Mouse (Mus musculus) ES-E14 (cell line): ENCODE data around the gene Ccr2. TPM values are rescaled to one million over a fixed set of nuclear protein-coding genes. Genes with fewer than 3 reads are reported as not detected.
"Not testable (repeated sequence)": the region's sequence is repeated elsewhere in the genome, so short reads cannot be mapped to it uniquely, and the experiment has no call there.

Source experiments
- DNase-seq: peaks from one replicate; pipeline ENCODE4 v3.0.0-alpha.2; 2013; ENCODE audit warnings: low read depth, low spot score
- H3K27ac ChIP-seq: 2 replicates; pipeline ENCODE4 v1.5.1; 2012; ENCODE audit warnings: low read depth, mild to moderate bottlenecking, low read length, moderate library complexity, mixed read lengths; ENCODE audit not compliant: poor library complexity, insufficient read depth, severe bottlenecking
- H3K36me3 ChIP-seq: 2 replicates; pipeline ENCODE4 v1.6.1; 2012; ENCODE audit warnings: mild to moderate bottlenecking, low read length, moderate library complexity, mixed read lengths; ENCODE audit not compliant: control insufficient read depth, poor library complexity, insufficient read depth, severe bottlenecking
- H3K4me1 ChIP-seq, 2 experiments: fragments of 150-350 bp in 1 of 2; sonication (generic) in 1 of 2; 2 replicates each; pipeline ENCODE4 v1.6.1; 2012; ENCODE audit warnings: low read length in 2 of 2, mild to moderate bottlenecking in 1 of 2, mixed read lengths in 1 of 2; ENCODE audit not compliant: control insufficient read depth in 2 of 2, insufficient read depth in 2 of 2, poor library complexity in 1 of 2
- H3K4me3 ChIP-seq, 2 experiments: fragments of 150-350 bp in 1 of 2; sonication (generic) in 1 of 2; 2 replicates each; pipeline ENCODE4 v1.5.1; 2012; ENCODE audit warnings: low read length in 2 of 2, low read depth in 1 of 2, mild to moderate bottlenecking in 1 of 2, mixed read lengths in 1 of 2; ENCODE audit not compliant: insufficient read depth in 1 of 2, poor library complexity in 1 of 2, severe bottlenecking in 1 of 2
- H3K9ac ChIP-seq: 2 replicates; pipeline ENCODE4 v1.6.1; 2012; ENCODE audit warnings: low read depth, mild to moderate bottlenecking, low read length, mixed read lengths; ENCODE audit not compliant: poor library complexity, insufficient read depth, severe bottlenecking
- H3K9me3 ChIP-seq: fragments of 150-350 bp; sonication (generic); 2 replicates; pipeline ENCODE4 v1.6.1; 2012; ENCODE audit warnings: low read depth, mild to moderate bottlenecking, low read length; ENCODE audit not compliant: control insufficient read depth, insufficient read depth
- CHD2 ChIP-seq: IDR thresholded peaks from 2 replicates; pipeline ENCODE4 v1.6.1; 2014; ENCODE audit warnings: mild to moderate bottlenecking, low read depth, low read length, inconsistent platforms
- HCFC1 ChIP-seq: IDR thresholded peaks from 2 replicates; pipeline ENCODE4 v1.6.1; 2012; ENCODE audit warnings: low read length, inconsistent platforms, borderline replicate concordance; ENCODE audit not compliant: insufficient read depth
- MAFK ChIP-seq: IDR thresholded peaks from 2 replicates; pipeline ENCODE4 v1.6.1; 2014; ENCODE audit warnings: mild to moderate bottlenecking, low read depth, low read length, inconsistent platforms; ENCODE audit not compliant: insufficient read depth
- ZC3H11A ChIP-seq: IDR thresholded peaks from 2 replicates; pipeline ENCODE4 v1.6.1; 2012; ENCODE audit warnings: low read depth, mild to moderate bottlenecking, inconsistent platforms, low read length, borderline replicate concordance
- ZNF384 ChIP-seq: IDR thresholded peaks from 2 replicates; pipeline ENCODE4 v1.6.1; 2012; ENCODE audit warnings: low read depth, low read length, inconsistent platforms
- in situ Hi-C, 2 experiments: fragments of 600-800 bp; cut with MboI; formaldehyde crosslinking; loops; one replicate each; pipeline ENCODE4 v1.15.1; 2025; ENCODE audit warnings: low sequenced_read_pairs in 2 of 2, inconsistent platforms in 1 of 2; ENCODE audit not compliant: unreplicated experiment in 2 of 2
- total RNA-seq: library from RNA; depleted of rRNA; stranded (reverse); fragments of 300-350 nt; gene quantifications from 2 replicates; pipeline ENCODE4 v1.2.3, GENCODE M21; 2012

Ccr2 gene
- total RNA-seq, 1 experiment: not detected

DNA sequence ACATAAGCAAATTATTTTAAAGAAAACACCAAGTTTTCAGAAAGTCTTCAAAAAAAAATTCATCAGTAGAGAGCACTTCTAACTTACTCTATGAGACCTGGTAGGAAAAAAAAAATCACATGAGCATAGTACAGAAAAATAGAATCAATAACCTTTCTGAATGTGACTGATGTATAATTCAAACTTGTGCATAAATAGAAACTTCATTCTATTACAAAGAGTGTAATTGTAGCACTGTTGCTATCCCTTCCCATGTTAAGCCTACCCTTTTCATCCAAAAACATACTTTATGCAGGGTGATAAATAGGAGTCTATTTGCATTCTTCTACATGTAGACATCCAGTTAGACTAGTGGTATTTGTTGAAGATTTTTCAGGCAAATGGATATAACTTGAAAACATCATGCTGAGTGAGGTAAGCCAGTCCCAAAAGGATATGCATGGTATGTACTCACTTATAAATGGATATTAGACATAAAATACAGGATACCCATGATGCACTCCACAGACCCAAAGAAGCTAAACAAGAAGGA lies 35.1 kb upstream of the Ccr2 start:
- H3K4me3 ChIP-seq: no peak overlapping the region
- in situ Hi-C loops: no loop called here
- H3K9me3 ChIP-seq: no peaks in the 10 kb centered on the region

DNA sequence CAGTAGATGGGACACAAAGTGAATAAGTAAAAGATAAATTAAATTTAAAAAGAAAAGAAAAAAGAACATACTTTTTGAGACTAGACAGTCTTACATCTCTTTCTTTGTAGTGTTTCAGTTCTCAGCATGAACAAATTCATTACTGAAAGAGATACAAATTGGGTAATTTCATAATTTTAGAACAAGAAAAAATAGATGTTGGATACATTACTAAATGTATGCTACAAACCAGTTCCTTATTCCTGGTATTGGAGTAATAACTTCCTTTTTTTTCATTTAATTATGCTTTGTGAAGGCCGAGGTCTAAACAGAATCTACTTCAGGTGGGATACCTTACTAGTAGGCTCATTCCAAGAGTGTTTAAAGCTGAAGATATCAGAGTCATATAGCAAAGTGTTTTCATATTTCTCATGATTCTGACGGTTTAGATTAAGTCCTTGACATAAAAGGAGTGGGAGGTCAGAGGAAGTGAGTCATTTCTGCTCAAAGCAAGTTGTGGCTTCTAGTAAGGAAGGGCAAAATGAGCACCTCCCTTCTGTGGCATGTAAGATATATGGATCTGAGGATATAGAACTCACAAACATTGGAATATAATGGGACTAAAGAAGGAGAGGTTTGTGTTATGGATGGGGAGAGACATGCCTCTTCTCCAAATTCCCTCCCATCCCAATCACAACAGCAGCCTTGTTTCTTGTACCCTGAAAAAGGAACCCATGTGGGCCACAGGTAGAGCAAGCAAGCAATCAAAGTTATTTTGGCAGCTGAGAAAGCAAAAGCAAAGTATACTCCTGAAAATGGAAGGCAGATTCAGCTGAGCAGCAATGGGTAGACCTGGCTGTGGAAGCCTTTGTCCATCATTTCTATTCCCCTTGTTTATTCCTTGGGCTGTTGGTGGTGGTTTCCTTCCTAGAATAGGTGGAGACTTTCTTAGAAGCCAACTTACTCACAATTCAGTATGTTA lies 33.4 kb upstream of the Ccr2 start:
- TF ChIP-seq CHD2 (no peak), HCFC1 (no peak), ZNF384 (no peak), ZC3H11A (no peak), MAFK (no peak)
- Histone ChIP-seq H3K9me3 (no peaks in the 10 kb centered on the region), H3K27ac (no peak overlapping the region), H3K36me3 (no peaks in the 10 kb centered on the region), H3K4me1 (no peaks in the 10 kb centered on the region), H3K4me3 (no peak overlapping the region), H3K9ac (no peak overlapping the region)
- in situ Hi-C loops: no loop called here
- DNase-seq: no peak

More for the DNA sequence above, 35.1 kb upstream of the Ccr2 start:
- no peaks in the 10 kb centered on the region for H3K4me1 ChIP-seq
- H3K27ac ChIP-seq: no peak overlapping the region
- no peak overlapping the region for H3K9ac ChIP-seq
- no peak for DNase-seq
- no peak for TF ChIP-seq ZNF384
- no peak for TF ChIP-seq CHD2
- no peak for TF ChIP-seq ZC3H11A
- TF ChIP-seq MAFK: no peak
- TF ChIP-seq HCFC1: no peak
- H3K36me3 ChIP-seq: no peaks in the 10 kb centered on the region

DNA sequence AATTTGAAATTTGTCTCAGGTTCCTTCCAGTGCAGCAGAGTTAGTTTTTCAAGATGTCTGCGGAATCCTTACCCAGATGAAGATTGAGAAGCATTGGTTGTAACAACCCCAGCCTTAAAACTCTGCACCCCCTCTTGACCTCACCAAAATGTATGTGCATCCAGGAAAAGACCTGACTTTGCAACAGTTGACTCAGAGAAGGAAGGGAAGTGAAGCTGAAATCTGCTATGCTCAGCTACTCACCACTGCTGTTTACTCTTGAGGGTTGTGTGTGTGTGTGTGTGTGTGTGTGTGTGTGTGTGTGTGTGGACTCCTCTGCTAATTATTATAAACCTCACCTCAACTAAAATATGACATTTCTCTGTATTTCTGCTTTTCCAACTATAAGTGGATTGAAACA lies 30.2 kb upstream of the Ccr2 start:
- Histone ChIP-seq H3K4me1 (no peaks in the 10 kb centered on the region), H3K27ac (no peak overlapping the region), H3K9me3 (no peaks in the 10 kb centered on the region), H3K36me3 (no peaks in the 10 kb centered on the region), H3K4me3 (no peak overlapping the region), H3K9ac (no peak overlapping the region)
- TF ChIP-seq ZC3H11A (no peak), HCFC1 (no peak), ZNF384 (no peak), MAFK (no peak), CHD2 (no peak)
- in situ Hi-C loops: no loop called here
- no peak for DNase-seq

DNA sequence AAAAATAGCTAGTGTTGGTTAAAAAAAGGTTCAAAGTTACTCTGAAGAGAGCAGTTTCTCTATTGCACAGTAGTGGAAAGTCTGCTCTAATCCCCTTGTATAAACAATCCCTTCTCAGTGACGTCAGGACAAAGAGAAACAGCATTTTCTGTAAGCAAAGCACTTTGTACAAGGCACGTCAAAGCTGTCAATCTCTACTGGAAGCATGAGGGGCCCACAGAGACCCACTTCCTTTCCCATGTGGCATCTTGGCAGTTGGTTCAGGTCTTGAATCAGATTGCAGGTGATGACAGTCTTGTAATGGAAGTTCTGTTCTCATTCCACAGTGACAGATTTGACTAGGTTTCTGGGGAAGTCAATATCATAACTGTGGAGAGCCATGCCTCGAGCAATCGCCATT lies 21.9 kb upstream of the Ccr2 start:
- Histone ChIP-seq H3K4me3 (no peak overlapping the region), H3K4me1 (no peaks in the 10 kb centered on the region), H3K9ac (no peak overlapping the region), H3K9me3 (no peaks in the 10 kb centered on the region), H3K36me3 (no peaks in the 10 kb centered on the region), H3K27ac (no peak overlapping the region)
- TF ChIP-seq ZC3H11A (no peak), MAFK (no peak), HCFC1 (no peak), ZNF384 (no peak), CHD2 (no peak)
- no peak for DNase-seq
- in situ Hi-C loops: no loop called here

GRCm38 (mm10) chr9:124080471-124080870 lies 21.3 kb upstream of the Ccr2 start:
- H3K27ac ChIP-seq, H3K9ac ChIP-seq, H3K4me3 ChIP-seq, DNase-seq, in situ Hi-C loops, H3K4me1 ChIP-seq, H3K36me3 ChIP-seq, H3K9me3 ChIP-seq: not testable (repeated sequence)
